Mouse (Mus musculus) thymus, adult 2 months (tissue): Measurements from ENCODE around the gene Borcs7.

Source experiments
- CTCF ChIP-seq: fragments of 200-500 bp; IDR thresholded peaks from 2 replicates; pipeline ENCODE4 v1.5.1; 2012; ENCODE audit warnings: mild to moderate bottlenecking, control low read depth, low read length, moderate library complexity, borderline replicate concordance; ENCODE audit not compliant: control insufficient read depth, poor library complexity, insufficient read depth; ENCODE audit errors: extremely low read depth
- POLR2A ChIP-seq: fragments of 200-500 bp; IDR thresholded peaks from 2 replicates; pipeline ENCODE4 v1.6.1; 2012; ENCODE audit warnings: mild to moderate bottlenecking, low read length, control low read depth, moderate library complexity; ENCODE audit not compliant: control insufficient read depth, poor library complexity, insufficient read depth; ENCODE audit errors: extremely low read depth

- no peak for TF ChIP-seq CTCF
- no peak for TF ChIP-seq POLR2A
Observed at GRCm38 (mm10) chr19:46727140-46727736, 37.5 kb downstream of the Borcs7 start.
